Mouse (Mus musculus) cerebellum, postnatal 25 days (tissue): ENCODE measurements around the gene 4930442H23Rik.
"Not testable (repeated sequence)": the region's sequence is repeated elsewhere in the genome, so short reads cannot be mapped to it uniquely, and the experiment has no call there.

Experiments
- DNase-seq, 2 experiments: peaks; one replicate each; pipeline ENCODE4 v3.0.0; 2021; ENCODE audit warnings: mixed read lengths in 2 of 2

Gene 4930442H23Rik

DNA sequence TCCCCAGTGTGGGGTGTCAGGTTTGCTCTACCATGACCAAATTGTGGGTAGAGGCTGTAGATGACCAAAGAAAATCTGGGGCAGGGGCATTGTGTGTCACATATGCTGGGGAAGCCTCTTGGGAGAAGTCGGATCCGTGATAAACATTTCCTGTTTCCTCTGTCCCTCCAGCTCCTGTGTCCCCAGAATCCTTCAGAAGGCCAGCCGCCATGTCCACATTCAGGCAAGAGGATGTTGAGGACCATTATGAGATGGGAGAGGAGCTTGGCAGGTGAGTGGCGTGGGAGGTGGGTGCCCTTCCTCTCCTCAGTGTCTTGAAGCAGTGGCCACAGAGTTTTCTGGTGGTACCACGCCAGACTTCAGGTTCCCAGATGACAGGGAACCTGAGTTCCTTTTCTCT is at the start of gene 4930442H23Rik:
Gene 4930442H23Rik (minus strand): TSS at position 45 of the 400 bp plus-strand sequence.
- no peak for DNase-seq

DNA sequence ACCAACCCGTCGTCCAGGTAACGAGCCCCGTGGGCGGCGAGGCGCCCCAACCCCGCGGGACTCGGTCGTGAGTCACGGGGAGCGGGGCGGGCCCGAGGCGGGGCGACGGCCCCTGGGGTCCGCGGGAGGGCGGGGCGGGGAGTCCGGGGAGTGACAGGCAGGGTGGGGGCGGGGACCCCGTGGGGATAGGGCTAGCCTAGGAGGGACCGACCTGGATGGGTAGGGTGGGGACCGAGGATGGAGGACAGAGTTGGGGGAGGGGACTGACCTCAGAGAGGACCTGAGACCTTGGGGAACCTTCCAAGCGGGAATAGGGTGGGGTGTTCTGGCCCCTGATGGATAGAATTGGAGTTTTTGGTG is 49.6 kb upstream of the 4930442H23Rik start:
- DNase-seq: no peak

DNA sequence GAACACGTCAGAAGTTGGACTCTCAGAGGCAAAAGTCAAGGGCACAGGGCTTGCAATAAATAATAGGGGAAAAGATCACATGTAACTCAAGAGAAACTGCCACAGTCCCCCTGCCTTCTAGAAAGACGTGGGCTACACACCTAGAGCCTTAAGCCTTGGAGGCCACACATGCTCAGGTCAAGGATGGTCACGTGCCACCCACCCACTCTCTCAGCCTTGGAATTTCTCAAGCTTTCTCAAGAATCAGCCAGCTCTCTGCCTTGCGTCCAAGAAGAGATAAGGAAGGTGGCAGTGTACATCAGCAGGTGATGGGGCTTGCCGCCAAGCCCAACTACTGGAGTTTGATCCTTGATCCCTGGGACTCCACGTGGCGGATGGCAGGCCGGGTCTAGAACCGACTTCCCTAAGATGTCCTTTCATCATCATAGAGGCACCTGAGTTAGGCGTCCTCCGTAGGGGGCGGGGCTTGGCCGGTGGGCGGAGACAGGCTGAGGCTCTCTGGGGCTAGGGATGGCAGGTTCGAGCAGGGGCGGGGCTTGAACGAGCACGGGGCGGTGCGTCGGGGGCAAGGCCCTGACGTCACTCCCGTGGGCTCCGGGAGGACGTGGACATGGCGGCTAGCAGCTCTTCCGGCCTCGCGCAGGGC is 49.1 kb upstream of the 4930442H23Rik start, which contains the start of gene Zfr2:
Gene Zfr2 (plus strand): TSS at position 576 of the 646 bp plus-strand sequence.
- DNase-seq: peak; percentile 96 to 99

DNA sequence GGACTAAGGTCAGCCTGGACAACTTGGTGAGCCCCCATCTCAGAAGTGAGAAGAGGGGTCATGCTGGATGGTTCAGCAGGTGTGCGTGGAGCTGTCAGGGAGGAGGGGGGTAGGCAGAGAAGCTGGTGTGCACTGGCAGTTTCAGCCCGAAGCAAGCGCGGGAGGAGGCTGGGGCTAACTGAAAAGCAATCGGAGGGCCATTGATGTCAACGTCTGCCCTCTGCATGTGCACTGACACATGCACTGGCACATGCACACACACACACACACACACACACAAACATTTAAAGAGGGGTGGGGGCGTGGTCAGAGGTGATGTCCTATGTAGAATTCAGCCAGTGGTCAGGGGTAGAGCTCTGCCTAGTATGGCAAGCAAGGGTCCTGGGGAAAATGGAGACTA is 47.8 kb upstream of the 4930442H23Rik start:
- DNase-seq: peak in 1 of 2 experiments; percentile 38

DNA sequence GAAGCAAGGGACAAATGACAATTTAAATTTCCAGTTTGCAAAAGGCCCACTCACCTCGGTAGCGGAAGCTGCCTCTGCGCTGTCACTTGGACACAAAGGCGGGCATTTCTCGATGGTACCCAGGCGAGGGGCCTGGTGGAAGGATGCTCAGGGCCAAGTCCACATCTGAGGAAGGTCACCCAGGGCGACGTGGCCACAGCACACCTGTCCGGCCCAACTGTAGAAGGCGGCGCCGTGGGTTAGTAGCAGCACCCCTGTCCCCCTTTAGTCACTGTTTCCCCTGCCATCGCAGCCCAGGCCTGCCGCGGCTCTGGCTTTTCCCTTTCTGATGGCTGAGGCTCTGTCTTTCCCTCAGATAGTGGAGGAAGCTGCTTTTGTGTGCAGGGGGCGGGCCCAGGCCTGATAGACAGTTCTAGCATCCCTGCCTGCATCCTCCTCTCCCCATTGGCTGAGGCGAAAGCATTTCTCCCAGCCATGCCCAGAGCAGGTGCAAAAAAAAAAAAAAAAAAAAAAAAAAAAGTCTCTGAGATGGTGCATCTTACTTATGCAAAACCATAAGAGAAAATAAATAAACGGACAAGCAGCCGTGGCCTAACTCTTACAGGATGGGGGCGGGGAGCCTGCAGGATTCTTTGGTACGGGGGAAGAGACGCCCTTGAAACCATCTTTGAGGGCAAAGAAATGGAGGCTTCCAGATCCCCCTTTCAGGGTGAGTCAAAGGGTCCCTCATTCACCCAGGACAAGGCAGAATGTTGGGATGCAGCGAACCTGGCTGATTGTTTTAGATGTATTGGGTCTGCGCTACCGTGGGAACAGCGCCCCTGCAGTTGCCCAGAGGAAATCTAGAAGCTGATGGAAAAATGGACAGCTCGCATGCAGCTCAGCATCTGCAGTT is 47.0 kb upstream of the 4930442H23Rik start, which contains the start of gene Atcay:
Gene Atcay (minus strand): TSS at position 396 of the 895 bp plus-strand sequence.
- peak; percentile 87 to 91 for DNase-seq

DNA sequence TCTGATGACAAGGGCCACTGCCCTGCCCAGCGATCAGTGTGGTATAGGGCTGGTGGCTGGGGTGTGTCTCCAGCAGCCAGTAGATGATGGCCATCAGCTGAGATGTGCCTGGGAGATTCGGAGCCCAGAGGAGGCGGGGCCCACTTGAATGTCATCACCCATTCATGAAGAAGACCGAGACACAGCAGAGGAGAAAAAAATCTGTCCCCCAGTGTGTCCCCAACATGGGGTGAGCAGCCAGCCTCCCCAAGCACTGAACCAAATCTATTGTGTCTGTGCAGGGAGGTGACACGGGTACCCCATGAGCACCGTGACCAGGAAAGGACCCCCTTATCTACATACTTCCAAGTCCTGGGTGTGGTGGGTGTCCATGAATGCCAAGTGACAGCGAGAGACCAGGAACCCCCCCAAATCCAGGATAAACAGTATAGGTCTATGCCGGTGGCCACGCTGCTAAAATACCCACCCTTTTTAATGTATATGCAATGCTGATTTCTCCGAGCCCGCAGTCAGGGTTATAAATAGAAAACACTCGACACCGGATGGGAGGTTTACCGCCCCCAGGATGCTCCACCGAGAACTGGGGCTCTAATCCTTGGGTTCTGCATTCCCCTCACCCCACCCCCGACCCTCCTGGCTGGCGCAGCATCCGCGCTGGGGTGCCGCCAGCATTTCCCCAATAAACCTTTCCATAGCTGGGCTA is 46.2 kb upstream of the 4930442H23Rik start:
- DNase-seq: peak; percentile 56 to 65

DNA sequence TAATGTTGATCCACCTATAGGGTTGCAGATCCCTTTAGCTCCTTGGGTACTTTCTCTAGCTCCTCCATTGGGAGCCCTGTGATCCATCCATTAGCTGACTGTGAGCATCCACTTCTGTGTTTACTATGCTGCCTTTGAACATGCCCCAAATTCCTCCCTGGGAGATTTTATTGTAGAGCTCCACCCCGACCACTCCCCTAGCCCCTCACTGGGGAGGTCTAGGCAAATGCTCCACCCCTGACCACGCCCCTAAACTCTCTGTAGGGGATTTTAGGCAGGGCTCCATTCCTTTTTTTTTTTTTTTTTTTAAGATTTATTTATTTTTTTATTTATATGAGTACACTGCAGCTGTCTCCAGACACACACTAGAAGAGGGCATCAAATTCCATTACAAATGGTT is 40.1 kb upstream of the 4930442H23Rik start:
- not testable (repeated sequence) for DNase-seq

DNA sequence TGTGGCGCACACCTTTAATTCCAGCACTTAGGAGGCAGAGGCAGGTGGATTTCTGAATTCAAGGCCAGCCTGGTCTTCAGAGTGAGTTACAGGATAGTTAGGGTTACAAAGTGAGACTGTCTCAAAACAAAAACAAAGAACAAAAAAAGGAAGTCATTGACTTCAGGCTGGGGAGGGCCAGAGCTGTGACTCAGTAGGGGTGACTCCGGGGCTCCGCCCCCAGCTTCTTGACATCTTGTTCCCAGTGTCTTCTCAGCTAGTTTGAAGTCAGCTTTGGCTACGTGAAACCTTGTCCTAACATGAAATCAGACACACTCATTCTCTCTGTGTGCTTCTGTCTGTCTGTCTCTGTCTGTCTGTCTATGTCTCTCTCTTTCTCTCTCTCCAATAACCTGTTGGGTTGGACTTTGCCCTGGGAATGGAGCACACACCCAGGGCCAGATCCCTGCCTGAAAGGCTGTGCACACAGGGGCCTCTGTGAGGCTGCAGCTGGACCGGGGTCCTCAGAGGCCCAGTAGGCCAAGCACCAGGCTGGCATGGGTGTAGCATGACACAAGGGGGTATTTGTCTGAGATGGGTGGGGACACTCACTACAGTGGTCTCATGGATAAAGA is 37.9 kb upstream of the 4930442H23Rik start:
- DNase-seq: no peak

DNA sequence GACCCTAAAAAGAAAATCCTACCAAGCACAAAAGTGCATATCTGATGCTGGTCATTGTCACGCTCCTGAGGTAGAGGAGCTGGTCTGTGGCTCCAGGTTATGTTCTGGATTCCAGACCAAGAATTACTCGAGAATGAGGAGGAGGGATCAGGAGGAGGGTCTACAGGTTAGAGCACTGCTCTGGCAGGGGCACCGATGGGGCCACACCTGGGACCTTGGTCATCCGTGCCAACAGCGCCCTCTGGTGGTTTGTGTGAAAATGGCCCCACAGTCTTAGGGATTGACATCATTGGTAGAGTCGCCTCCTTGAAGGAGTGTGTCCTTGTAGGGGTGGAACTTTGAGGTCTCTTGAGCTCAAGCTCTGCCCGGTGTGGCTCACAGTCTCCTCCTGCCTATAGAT is 34.3 kb upstream of the 4930442H23Rik start:
- peak; percentile 71 to 85 for DNase-seq

DNA sequence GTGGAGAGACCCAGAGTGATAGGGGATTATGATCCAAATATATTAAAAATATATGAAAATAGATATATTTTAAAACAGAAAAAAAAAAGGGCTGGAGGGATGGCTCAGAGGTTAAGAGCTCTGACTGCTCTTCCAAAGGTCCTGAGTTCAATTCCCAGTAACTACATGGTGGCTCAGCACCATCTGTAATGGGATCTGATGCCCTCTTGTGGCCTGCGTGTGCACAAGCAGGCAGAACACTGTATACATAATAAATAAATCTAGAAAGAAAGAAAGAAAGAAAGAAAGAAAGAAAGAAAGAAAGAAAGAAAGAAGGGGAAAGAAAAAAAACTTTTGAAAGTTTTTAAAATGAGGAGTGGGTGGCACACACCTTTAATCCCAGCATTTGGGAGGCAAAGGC is 33.6 kb upstream of the 4930442H23Rik start:
- peak in 1 of 2 experiments; percentile 62 for DNase-seq

DNA sequence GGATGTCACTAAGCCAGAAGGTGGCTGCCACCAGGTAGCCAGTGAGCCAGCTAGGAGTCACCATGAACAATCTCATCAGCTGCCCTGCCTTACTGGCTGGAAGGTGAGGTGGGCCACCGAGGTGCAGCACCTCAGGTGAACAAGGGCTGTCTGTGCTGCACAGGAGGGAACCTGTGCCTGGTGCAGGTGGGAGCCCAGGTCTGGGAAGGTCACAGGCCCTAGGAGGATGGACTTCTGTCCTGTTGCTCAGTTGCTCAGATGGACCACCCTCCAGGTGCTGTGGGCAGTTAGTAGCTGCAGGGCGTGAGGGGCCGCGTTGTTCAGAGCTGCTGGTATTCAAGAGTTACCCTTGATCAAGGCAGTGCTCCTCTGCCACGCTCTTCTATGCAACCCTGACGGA is 33.2 kb upstream of the 4930442H23Rik start:
- no peak for DNase-seq

DNA sequence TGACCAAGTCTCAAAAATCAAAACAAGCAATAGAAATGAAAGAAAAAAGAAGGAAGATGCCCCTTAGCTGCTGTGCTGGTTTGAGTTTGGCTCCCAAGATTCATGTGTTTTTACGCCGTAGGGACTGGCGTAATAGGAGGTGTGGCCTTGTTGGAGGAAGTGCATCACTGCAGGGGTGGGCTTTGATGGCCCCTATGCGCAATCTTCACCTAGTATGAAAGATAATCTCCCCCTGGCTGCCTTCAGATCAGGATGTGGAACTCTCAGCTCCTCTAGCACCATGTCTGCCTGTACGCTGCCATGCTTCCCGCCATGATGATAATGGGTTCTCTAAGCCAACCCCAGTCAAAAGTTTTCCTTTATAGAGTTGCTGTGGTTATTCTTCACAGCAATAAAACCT is 32.6 kb upstream of the 4930442H23Rik start:
- DNase-seq: no peak

DNA sequence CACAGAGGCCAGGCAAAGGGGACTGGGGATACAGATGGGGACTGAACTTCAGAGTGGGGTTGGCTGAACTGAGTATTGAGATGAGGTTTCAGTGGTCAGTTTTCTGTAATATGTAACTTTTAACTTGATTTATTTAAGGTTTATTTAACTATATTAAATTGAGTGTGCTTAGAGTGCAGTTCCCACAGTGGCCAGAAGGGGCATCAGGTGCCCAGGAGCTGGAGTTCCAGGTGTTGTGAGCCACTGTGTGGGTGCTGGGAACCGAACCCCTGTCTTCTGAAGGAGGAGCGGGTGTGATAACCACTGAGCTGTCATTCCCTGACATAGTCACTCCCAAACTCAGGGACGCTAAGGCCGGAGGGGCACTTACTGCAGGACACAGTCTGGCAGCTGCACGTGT is 26.5 kb upstream of the 4930442H23Rik start:
- DNase-seq: no peak

DNA sequence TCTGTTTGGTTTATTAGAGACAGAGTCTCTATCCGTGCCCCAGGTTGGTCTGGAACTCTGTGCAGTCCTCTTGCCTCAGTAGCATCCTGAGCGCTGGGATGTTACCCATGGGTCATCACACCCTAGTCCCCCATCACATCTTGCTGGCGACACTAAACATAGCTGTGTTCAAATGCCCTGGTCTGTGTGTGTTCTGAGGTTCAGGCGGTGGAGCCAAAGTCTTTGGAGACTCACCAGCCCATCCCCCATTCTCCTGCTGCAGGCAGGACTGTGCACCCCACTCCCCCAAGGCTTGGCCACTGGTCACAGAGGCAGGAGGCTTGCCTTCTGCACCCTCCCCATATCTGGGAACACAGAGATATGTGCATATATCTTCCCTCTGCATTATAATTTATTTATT is 20.5 kb upstream of the 4930442H23Rik start:
- peak in 1 of 2 experiments; percentile 22 for DNase-seq

DNA sequence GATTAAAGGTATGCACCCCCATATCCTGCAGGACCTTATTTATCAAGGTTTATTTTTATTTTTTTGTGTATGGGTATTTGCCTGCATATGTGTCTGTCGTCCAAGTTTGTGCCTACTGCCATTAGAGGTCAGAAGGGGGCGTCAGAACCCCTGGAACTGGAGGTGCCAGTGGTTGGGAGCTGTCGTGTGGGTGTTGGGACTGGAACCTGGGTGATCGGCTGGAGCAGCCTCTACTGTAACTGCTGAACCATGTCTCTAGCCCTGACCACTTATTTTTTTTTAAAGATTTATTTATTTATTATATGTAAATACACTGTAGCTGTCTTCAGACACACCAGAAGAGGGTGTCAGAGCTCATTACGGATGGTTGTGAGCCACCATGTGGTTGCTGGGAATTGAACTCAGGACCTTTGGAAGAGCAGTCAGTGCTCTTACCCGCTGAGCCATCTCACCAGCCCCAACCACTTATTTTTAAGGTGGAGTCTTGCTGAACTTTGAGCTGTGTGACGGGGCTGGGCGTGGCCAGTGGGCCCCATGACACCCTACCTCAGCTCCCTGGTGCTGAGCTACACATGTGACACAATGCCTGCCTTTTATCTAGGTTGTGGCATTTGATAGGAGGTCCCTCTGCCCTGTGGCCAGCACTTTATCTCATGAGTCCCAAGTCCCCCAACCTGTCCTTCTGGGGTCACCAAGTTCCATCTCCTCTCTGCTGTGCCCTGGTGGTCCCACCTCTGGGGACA is 19.5 kb upstream of the 4930442H23Rik start:
- no peak for DNase-seq

DNA sequence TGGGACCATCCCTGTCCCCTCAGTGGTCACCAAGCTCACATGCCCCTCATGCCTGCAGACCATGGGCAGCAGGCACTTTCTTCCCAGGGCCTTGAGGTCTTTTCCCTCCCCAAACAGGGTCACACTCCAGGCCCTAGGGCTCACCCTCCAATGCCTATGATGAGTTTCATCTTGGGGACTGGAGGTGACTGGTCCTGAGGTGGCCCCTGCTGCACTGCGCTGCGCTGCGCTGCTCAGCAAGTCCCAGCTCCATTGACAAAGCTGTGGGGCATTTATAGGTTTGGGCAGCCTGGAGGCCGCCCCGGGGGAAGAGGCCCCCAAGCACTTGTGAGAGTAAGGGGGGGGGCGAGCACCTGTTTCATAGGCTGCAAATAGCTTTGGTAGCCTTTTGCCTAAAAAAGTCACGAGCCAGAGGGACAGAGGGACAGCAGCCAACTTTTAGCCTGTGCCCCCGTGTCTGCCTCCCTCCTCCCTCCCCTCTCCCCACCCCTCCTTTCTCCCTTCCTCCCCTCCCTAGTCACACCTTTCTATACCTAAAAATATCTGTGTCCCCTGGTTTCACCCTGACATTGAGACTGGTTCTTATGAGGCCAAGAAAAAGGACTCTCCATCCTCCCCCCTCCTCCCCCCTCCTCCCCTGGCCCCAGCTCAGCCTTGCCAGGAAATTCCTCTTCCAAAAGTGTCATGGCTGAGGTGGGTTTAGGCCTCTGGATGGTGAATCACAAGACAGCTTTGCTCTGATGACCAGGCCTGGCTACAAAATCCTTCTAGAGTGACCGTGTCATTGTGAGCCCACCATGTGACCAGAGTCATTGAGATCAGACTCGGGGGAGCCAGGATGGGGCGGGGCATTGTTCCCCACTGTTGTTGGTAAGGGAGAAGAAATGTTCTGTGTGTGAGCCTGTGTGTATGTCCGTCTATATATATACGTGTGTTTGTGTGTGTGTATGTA is 18.4 kb upstream of the 4930442H23Rik start, which contains the start of gene Nmrk2:
Gene Nmrk2 (minus strand): TSS at position 245 of the 952 bp plus-strand sequence.
- no peak for DNase-seq

DNA sequence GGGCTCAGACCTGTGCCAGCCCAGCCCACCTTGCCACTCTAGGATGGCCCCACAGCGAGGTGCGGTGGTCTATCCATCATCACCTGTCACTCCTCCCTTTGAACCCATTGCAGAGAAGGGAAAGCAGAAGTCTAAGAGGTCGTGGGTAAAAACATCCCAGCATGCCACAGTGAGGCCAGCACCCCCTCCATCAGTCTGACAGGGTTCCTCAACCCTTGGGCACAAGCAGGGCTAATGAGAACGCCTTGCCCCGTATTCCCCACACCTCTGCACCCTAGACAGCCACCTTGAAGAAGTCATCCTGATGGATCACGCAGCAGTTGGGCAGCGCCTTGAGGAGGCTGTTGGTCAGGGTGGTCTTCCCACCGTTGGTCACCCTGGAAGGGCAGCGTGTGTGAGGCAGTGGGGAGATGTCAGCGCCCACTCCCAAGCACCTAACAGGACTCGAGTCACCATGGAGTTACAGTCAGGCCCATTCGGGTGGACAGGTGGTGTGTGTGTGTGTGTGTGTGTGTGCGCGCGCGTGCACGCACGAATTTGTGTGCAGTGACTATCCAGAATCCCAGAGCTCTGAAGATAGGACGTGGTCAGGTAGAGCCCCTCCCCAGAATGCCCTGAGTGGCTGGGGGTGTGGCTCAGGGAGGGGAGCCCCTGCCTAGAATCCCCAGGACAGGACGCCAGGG is 17.1 kb upstream of the 4930442H23Rik start:
- DNase-seq: no peak

DNA sequence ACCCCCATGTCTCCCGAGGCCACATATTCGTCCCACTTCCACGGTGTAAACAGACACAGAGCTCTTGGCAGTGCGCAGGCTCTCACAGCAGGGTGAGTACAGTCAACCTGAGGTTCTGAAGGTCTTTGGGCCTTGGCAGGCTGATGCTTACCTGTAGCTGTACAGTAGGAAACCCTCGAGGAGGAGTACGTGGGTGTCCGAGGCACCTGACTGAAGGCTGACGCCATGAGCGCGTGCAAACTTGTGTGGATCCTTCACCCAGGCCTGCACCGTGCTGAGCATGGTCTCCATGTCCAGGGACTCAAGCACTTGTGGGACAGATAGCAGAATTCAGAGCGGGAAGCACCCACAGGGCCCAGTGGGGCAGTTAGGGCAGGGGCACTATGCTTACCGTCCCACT is 16.5 kb upstream of the 4930442H23Rik start:
- DNase-seq: no peak

DNA sequence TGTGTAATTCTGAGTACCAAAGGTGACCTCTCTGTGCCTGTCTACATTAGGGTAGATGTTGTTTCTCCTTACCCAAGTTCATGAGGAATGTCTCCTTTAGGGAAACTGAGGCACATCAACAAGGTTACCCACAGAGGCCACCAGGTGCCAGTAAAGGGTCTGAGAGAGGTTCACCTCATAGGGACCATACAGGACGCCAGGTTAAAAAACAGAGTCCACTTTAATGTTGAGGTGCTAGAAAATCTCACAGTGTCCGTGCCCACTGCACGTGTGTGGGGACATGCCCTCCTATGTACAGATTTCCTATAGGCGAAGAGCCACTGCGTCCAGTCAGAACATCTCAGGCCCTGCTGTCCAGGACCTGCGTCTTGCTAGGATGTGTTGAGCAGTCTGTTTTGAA is 15.3 kb upstream of the 4930442H23Rik start:
- no peak for DNase-seq

DNA sequence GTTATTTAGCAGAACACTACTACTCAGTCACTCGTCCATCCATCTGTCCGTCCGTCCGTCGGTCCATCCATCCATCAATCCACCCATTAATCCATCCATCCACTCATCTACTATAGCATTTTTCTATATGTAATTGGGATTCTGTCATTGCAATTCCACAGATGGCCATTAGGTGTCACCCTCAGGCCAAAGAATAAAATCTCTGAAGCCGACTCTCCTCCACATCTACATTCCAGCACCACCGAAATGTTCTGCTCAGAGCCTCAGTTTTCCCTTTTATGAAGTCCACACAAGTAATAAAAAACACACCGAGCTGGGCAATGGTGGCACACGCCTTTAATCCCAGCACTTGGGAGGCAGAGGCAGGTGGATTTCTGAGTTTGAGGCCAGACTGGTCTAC is 14.6 kb upstream of the 4930442H23Rik start:
- peak; percentile 69 to 81 for DNase-seq
